Mouse (Mus musculus) urinary bladder, postnatal 25 days (tissue): ENCODE measurements around the gene Gm5678.
"Not testable (repeated sequence)": the region's sequence is repeated elsewhere in the genome, so short reads cannot be mapped to it uniquely, and the experiment has no call there.

Source experiments
- DNase-seq: peaks from one replicate; pipeline ENCODE4 v3.0.0; 2022; ENCODE audit warnings: low spot score

Gm5678 gene

GRCm38 (mm10) chr16:93608731-93609130 is 19.2 kb upstream of the Gm5678 start:
- no peak for DNase-seq

- DNase-seq: no peak
These were observed 18.1 kb upstream of the Gm5678 start for GRCm38 (mm10) chr16:93609796-93610195.

- DNase-seq: no peak
These were observed 16.9 kb upstream of the Gm5678 start for GRCm38 (mm10) chr16:93610961-93611360.

- peak; percentile 78 for DNase-seq
These were observed 12.6 kb upstream of the Gm5678 start for GRCm38 (mm10) chr16:93615118-93615870.

- DNase-seq: not testable (repeated sequence)
These were observed 4.1 kb upstream of the Gm5678 start for GRCm38 (mm10) chr16:93623759-93624158.

GRCm38 (mm10) chr16:93624671-93625070 is 3.2 kb upstream of the Gm5678 start:
- no peak for DNase-seq

GRCm38 (mm10) chr16:93626745-93627144 is 1.2 kb upstream of the Gm5678 start:
- DNase-seq: peak; percentile 36

GRCm38 (mm10) chr16:93644006-93644405 is 16.1 kb downstream of the Gm5678 start:
- no peak for DNase-seq

- no peak for DNase-seq
These were observed 20.7 kb downstream of the Gm5678 start for GRCm38 (mm10) chr16:93648441-93649183.

- DNase-seq: no peak
These were observed 40.1 kb downstream of the Gm5678 start for GRCm38 (mm10) chr16:93667976-93668375.

- DNase-seq: no peak
These were observed 41.6 kb downstream of the Gm5678 start for GRCm38 (mm10) chr16:93669521-93669920.

- not testable (repeated sequence) for DNase-seq
These were observed 42.6 kb downstream of the Gm5678 start for GRCm38 (mm10) chr16:93670466-93670865.

GRCm38 (mm10) chr16:93671064-93671463 is 43.2 kb downstream of the Gm5678 start:
- DNase-seq: no peak

- DNase-seq: no peak
These were observed 48.5 kb downstream of the Gm5678 start for GRCm38 (mm10) chr16:93676376-93676775.

- DNase-seq: no peak
These were observed 50.3 kb downstream of the Gm5678 start for GRCm38 (mm10) chr16:93678206-93678605.

- DNase-seq: no peak
These were observed 51.3 kb downstream of the Gm5678 start for GRCm38 (mm10) chr16:93679165-93679564.
